Mouse (Mus musculus) liver, embryonic 14.5 days (tissue): Measurements from ENCODE around the gene Coro1c.

Experiments
- CTCF ChIP-seq: IDR thresholded peaks from 2 replicates; pipeline ENCODE4 v1.5.1; 2016; ENCODE audit warnings: antibody characterized with exemption, low read depth, control low read depth
- EP300 ChIP-seq: IDR thresholded peaks from 2 replicates; pipeline ENCODE4 v1.6.1; 2016; ENCODE audit warnings: antibody characterized with exemption, low read depth

DNA sequence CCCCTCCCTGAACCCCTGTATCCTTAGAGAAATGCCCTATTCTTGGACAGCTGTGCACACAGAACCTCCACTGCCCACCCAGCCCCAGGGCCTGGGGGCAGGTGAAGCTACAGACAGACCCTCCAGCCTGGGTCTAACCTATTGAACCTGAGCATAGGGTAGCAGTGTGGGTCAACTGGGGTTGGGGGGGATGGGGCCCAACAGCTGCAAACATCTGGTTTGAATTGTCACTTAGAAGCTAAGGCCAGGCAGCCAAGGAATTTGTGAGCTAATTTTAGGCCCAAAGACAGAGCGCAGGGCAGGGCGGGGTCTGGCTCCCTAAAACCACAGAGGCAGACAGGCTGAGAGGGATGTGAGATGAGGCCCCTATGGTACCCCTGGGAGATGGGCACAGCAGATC lies 100.4 kb downstream of the Coro1c start:
- no peak for TF ChIP-seq CTCF
- TF ChIP-seq EP300 = no peak
